Mouse (Mus musculus) bone marrow macrophage, adult 2 months (primary cell): ENCODE measurements around the gene Pira2.
"Not testable (repeated sequence)": the region's sequence is repeated elsewhere in the genome, so short reads cannot be mapped to it uniquely, and the experiment has no call there.

Experiments
- CTCF ChIP-seq: IDR thresholded peaks from 2 replicates; pipeline ENCODE4 v1.5.1; 2012; ENCODE audit warnings: low read depth, mild to moderate bottlenecking, low read length, moderate library complexity
- POLR2A ChIP-seq: IDR thresholded peaks from 2 replicates; pipeline ENCODE4 v1.6.1; 2012; ENCODE audit warnings: mild to moderate bottlenecking, low read depth, low read length, borderline replicate concordance

- not testable (repeated sequence) for TF ChIP-seq POLR2A, CTCF
These were observed 7.0 kb downstream of the Pira2 start for GRCm38 (mm10) chr7:3837854-3838253.
